Mouse (Mus musculus): ENCODE results near the gene Zfp580.

DNA sequence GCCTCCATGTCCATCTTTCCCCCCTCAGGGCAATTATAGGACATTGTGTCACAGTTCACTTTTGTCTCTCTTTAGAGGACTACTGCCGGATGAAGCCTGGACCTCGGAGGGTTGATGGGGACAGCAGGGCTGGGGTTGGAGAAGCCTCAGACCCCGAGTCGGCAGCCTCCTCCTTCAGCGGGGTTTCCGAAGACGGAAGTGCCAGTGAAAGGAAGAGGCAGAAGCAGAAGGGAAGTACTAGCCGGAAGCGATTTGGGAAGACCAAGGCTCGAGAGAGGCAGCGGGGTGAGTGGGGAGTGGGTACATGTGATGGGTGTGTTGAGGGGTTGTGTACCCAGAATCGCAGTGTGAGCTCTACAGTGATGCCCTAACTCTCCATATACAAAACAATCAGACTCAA, 8.1 kb downstream of the Zfp580 start:
- TF ChIP-seq HCFC1 (IDR thresholded peaks at IDR 0.05; ENCODE audit: borderline replicate concordance, insufficient read depth, low read length) (no peak), MAFK (IDR thresholded peaks at IDR 0.05; ENCODE audit: insufficient read depth, low read depth, low read length) (no peak), CHD2 (IDR thresholded peaks at IDR 0.05; ENCODE audit: low read depth, low read length) (no peak), ZC3H11A (IDR thresholded peaks at IDR 0.05; ENCODE audit: borderline replicate concordance, low read depth, low read length) (no peak), ZNF384 (IDR thresholded peaks at IDR 0.05; ENCODE audit: low read depth, low read length) (no peak)
